Mouse (Mus musculus): ENCODE measurements at regions not wholly inside any gene's neighbourhood (a gene's known extent, or its start where the extent isn't known, plus 50 kb on each side); places are given as distances from the start of the nearest gene placed in this dataset.

DNA sequence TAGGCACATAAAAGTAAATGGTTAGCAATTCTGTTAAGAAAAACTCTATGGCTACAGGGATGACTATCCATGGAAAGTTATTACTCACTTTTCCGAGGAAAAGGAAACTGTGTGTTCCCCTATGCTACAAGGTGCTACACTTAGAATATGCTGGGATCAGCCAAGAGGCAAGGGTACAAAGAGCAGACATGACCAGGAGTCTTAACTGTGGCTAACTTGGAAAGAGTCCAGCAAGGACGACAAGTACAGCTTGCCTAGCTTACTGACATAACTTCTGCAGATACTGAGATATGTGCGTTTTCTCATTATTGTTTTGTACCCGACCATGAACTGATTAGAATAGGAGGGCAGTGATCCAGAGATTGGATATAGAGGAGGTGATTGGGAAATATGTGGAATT, 296.4 kb downstream of the Gm16223 start:
- no peak for DNase-seq

DNA sequence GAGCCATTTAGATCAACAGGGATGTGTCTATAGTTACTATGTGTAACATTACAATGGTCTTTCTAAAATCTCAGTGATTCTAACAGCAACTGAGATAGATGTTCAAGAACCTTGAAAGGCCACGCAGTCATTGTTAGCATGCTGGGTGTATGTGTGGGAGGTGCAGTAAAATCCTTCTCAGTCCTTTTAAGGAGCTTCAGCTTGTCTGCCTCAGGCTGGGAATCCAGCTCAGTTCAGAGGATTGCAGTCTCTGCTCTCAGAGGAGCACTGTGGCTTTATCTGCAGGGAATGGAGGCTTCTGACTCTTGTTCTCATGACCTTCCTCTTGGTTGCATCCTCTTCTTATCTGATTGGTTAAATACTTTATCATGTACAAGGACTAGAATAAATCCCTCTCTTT, 320.2 kb downstream of the Gm16223 start:
- DNase-seq, result no peak

DNA sequence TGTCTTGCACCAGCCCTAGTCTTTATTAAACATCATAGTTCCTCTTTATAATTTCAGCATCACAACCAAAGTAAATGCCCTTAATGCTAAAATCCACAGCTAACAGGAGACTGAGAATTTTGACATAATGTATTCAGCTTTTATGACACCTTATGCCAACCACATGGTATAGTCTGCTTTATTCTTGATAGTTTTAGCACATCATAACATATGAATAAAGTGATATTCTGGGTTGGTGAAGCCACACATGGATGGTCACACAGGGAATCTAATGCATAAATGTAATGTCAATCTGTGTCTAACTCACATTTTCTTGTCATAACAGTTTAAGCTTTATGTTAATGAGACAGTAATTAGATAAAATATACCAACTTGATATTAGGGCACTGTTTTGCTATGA, 328.9 kb downstream of the Gm16223 start:
- no peak for DNase-seq

DNA sequence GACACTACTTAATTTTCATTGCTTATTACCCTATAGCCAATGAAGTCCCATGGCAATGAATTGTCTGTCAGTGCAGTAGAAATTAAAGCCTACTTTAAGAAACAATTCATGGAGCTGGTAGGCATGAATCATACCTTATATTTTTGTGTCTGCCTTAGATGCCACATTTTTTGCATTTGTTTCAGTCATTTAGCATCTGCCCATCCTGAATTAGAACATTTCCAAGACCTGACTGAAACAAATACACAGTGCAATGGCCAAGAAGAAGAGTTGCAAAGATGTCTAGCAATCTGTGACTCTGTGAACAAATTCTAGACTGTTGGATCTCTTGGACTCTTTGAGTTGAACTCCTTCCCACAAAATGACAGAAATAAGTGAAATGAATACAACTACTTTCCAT, 342.2 kb downstream of the Gm16223 start:
- no peak for DNase-seq

DNA sequence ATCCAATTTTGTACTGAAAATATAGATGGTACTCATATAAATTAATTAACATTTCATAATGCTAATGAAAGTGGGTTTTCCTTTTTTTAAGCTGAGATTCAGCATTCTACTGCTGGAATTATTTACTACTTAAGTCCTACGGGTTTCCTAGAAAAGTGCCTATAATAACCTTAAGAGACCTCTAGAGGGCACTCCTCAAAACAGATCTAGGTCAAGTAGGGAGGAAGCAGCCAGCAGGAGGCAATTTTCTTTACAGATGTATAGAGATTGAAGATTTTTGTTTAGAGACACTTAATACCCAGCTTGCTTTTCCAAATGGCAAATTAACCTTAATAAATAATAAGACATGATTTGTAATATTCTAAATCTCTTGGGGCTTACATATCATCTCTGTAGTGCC, 344.5 kb downstream of the Gm16223 start:
- no peak for DNase-seq

DNA sequence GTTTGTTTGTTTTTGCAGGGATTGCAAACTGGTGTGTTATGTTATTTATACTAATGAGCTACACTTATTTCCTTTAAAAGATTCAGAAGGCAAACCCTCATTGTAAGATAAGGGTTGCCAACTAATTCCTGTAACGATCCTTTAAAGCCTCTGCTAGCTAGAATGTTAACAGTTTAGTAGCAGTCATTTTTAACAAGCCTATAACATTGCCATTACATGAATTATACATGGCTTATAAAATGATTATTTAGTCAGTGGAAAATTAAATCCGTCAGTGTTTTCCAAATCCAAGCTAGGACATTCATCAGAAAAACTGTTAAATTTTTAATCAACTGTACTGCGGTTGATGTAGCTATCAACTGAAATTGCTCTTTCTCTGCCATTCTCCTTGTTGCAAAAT, 358.1 kb downstream of the Gm16223 start:
- DNase-seq, result no peak

DNA sequence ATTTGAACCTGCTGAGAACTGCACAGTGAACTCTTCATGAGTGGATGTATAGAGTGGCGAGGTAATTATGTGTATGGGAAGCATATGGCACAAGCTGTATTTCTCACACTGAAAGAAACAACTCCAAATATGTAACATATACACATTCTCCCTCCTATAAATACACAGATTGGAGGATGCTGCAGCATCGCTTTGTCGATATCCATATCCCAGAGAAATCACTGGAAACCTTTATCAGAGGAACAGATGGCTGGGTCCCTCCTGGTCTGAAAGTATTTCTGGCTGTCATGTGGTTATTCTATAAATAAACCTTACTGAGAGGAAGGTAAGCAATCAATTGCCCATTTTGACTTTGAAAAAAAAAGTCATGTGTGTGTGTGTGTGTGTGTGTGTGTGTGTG, 365.4 kb downstream of the Gm16223 start:
- DNase-seq, result no peak

DNA sequence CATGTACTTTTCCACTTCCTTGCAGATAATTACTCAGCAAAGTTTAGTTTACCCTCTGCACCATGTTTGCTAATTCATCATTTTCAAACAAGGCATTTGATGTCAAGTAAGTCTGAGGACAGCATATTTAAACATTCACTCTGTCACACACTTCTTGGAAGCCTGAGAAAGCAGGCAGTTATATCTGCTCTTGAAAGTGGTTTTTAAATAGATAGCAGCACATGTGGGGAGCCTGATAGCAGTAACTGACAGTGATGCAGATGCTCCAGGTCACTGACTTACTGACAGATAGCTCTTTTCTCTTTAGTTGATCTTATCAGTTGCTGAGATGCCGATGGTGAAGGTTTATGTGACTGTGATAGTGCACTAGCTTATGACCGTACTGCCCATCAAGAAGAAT, 380.9 kb downstream of the Gm16223 start:
- no peak for DNase-seq

DNA sequence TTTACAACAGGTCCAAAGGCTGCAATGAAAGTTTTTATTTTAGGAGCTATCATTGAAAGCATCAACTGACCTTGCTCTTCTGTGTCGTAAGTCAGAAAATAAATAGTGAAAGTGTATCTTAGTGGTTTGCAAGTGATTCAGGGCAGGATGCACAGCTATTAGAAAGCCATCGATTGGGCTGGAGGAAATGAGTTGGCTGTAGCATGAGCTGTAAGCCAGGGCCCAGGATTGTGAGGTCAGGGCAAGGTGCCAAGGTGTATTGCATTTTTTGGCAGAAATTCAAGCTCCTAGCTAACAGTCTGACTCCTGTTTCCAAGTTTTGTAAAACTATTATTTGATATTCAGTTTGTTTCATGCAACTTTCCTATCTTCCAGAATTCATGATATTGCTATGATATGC, 381.8 kb downstream of the Gm16223 start:
- no peak for DNase-seq

DNA sequence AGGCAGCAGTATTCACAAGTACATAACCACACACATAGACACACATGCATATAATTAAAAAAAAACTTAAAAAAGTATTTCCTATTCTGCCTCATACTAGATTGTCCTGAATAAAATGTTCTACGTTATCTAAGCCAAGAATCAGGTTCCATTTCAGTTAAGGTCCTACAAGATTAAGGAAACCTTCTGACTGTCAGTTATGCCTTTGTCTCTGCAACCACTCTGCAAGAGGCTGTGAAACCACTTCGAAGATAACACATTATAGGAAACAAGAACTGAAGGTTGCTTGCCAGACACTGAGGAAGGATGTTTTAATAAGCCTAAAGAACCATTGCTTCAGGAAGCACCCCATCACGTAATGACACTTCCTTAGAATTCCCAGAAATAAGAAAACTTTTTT, 385.9 kb downstream of the Gm16223 start:
- DNase-seq, result no peak

DNA sequence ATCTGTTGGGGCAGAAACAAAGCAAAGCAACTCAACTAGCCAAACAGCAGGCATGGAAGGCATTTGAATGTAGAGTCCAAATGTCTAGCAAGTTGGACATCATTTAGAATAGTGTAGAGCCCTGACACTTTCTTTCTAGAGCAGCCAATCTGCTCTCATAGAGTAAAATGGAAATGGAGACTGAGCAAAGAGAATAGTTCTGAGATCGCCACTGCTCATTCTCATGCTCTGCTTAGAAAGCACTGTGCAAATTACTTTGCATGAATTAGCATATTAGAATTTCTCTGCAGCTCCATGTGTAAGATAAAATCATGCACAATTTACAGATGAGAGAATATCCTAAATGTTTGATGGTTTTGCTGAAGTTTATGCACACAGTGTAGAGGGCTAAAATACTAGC, 393.4 kb downstream of the Gm16223 start:
- no peak for DNase-seq

DNA sequence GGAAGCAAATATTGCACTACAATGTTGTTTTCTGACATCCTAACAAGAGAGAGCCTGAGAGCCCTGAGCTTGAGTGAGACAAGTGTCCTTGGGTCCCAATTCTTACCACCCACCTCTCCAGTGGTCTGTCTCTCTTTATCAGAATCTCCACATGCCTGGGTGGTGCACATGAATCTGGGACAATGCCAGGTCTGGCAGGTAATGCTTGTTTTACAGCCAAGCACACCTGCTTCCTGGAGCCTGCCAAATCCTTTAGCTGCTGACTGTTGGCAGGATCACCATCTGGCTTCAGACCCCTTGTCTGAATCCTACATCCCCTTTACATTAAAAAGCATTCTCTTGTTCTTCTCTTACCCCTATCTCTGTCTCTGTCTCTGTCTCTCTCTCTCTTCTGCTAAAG, 397.1 kb downstream of the Gm16223 start:
- DNase-seq, result no peak

DNA sequence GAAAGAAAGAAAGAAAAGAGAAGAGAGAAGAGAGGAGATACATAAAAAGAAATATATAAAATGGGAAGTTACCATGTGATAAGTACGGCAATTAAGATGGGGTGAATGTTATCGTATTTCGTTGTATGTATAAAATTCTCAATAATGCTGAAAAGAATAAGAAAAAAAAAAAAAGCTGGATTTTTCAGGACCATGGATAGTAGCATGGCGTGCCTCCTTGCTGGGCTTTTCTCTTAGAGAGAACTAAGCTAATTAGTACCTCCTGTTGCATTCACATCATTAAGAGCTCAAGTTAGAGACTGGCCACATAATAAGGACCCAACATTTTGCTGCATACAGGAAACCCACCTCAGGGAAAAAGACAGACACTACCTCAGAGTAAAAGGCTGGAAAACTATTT, 405.7 kb downstream of the Gm16223 start:
- DNase-seq, result no peak

DNA sequence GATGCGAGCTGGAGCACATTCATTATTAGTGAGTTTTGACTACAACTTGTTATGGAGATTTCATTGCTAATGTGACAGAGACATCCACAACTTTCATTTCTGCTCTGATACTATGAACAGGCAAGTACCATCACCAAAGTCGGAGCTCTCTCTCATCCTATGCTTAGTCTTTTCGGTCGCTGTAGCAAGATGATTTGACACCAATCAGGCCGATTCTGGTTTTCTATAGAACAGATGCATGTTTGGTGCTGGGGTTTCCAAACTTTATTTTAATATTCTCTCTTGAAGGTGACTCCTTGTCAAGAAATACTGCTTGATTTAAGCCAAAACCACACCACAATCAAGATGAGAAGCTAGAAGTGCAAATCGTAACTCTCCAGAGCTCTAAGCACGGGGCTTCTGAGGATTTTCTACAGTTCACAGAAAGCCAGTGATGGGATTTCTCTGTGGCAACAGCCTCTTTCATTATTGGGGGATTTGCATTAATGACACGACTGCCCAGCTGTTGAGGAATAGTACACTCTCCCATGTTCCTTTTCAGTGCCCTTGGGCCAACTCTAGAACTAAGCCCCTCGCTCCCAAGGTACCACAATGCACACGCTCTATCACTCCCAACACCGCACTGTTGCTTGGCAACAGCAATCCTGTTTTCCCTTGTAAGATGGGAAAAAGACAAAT, 434.5 kb downstream of the Gm16223 start:
- DNase-seq, result no peak

DNA sequence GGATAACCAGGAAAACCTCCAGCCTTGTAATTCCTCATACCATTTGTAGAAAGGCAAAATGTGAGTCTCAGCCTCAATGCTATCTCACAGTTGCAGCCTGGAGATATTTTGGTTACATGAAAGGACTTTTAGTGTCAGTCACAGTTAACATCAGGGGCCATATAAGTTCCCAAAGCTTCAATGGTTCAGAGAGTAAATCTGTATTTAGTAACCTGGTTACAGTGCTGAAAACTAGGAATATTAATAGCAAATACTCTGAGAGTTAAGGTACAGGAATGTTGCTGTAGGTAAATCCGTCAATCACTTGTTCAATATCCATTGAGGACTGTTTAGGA, 435.0 kb downstream of the Gm16223 start:
- no peak for DNase-seq

DNA sequence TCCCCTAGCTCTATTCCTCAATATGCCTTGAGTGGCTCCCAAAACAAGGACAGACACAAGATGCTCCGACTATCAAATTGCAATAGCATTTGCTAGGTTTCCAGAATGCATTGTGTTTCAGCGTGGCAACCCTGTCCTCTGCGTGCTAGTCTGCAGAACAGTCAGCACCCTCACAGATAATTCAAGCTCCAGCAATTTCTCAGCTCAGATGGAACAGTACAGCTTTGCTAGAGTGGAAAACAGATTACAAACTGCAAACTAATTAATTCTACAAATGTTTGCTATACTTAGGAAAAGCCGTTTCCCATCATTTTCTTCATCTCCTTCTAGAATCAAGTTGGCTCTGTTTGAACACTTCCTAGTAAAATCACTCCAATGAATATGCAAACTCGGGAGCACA, 441.4 kb downstream of the Gm16223 start:
- peak; percentile 20 to 24 for DNase-seq

DNA sequence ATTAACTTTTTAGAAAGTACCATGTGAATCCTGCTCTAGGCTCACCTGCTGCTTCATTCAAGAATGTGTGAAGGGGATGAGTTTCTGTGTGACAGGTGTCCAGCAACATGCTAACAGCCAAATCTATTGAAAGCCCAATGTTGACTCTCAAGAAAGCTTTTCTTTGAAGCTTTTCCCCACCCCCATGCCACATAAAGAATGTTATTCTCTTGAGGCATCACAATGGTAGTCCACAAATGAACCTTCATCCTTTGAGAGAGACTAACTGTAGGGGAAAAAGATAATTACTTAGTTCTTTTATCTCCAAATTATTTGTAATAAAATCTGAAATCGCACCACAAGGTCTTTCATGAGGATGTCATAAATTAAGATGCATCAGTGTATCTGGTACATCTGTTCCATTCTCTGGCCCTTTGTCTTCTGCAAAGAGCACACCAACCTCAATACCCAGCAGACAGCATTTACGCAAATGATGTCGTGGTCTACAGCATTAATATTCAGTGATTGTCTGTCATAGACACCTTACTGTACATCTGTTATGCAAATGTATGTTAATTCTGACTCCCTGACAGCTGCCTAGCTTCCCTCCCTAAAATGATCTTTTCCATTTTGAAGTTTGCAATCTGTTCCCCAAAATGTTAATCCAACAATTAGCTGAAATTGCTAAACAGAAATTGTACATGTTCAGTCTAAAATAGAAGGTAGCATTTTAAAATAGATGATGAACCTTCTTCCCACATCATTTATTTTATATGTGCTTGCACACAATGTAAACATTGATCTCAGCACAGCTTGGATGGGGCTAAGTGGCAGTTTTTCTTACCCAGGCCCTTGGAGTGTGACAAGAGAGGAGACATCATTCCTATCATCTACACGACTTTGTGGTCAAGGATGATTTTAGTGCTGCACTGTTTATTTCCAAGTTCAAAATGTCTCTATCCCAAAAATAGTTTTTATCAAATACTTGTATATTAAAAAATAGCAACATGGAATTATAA, 455.7 kb downstream of the Gm16223 start:
- peak in 1 of 2 experiments; percentile 10 for DNase-seq

DNA sequence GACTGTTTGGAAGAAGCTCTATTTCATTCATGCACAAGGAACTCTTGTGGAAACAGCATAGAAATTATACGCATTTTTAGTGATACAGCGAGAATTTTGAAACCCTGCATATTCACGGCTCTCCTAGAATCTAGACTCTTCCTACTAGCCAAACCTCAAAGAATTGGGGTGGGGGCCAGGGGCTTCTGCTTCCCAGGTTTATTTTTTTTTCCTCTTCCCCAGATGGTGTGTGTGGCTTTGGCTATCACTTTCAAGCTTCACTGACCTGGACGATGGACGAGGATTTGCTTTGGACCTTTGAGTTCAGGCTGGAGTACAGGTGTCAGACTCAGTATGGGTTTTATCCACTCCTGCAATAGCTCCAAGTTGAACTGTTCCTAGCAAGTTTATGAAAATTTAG, 457.7 kb downstream of the Gm16223 start:
- DNase-seq, result no peak

DNA sequence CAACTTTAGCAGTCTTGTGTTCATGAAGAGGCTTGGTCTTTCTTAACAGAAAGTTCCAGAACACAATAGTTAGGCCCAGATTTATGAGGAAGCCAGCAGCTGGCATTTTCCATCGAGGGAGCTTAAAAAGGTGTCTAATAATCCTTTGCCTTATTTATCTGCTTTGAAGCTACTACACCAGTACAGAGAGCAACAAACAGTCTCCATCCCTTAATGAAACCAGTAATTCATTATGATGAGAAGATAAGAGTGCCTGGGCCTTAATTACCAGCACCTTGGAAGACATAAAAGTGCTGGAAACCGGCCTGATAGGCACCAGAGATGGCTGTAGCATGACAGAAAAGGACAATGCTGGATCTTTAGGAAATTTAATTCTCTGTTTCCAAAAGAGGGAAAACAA, 492.8 kb downstream of the Gm16223 start:
- DNase-seq, result no peak

DNA sequence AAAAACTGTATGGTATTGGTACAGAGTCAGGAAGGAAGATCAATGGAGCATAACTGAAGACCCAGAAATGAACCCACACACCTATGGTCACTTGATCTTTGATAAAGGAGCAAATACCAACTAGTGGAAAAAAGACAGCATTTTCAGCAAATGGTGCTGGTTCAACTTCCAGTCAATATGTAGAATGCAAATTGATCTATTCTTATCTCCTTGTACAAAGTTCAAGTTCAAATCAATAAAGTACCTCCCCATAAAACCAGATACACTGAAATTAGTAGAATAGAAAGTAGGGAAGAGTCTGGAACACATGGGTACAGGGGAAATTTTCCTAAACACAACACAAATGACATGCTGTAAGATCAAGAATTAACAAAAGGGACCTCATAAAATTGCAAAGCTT, 495.6 kb downstream of the Gm16223 start:
- no peak for DNase-seq

DNA sequence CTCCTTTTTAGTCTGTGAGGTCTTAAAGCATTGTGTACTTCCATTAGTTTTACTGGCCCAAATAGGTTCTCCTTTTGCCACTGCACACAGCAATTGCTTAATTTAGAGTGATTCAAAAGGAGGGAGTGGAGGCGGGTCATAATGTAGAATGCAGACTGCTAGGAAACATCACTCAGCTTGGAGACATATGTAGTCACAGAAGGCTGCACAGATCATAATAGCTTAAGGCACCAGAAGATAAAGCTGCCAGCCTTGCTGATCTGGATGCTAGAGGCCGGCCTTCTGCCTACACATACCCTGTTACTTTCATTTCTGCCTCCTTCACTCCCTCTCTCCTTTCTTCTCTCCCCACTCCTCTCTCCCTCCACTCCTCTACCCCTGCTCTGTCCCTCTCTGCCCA, 508.2 kb downstream of the Gm16223 start:
- DNase-seq, result peak; percentile 4 to 11

DNA sequence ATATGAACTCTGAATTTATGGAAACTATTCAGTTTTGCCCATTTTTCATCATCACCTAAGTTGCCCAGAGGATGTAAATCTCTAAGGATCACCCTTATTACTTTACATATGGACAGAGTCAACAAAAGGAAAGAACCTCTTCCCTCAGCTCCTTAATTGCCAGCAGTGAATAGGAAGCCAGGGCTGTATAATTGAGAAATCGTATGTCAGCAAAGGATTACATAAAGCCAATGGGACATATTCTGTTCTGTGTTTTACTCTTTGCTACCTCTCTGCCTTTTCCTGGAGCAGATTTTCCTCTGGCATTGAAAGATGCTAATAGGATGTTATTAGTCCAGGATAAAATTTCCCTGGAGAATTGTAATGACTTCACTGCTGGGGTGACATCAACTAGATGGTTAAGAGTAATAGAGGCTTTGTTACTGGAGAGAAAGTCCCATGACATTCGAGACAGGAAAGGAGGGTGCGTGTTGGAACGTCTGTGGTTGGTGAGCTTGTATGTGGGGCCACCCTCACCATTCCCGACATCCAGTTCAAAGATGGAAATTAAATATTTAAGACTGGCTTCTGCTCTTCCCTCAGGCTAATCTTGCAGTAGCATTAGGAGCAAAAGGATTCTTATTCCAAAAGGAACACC, 510.6 kb downstream of the Gm16223 start:
- DNase-seq, result no peak

DNA sequence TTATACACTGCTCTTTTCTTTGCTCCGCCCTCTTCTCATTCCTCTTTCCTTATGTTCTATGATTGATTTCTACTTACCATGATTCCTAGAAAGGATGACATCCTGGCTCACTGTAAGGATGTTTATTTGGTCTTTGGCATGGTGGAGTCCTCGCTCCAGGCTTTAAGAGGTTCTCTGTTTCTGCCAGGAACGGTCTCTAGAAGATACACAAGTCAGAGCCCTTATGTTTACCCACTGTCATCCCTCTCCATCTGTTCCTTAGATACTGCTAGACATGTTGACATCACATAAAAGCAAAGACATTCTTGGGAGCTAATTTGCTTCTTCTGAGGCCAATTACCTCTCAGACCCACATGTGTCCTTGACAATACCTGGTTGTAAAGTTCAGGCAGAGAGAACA, 552.9 kb downstream of the Gm16223 start:
- DNase-seq, result no peak

Data from layer of hippocampus, postnatal 36 days (tissue).